Mouse (Mus musculus) cerebellum, adult 2 months (tissue): ENCODE measurements around the gene Xpo5.

Experiments used
- CTCF ChIP-seq: fragments of 200-500 bp; IDR thresholded peaks from 2 replicates; pipeline ENCODE4 v1.5.1; 2011; ENCODE audit warnings: low read depth, mild to moderate bottlenecking, control low read depth, low read length, moderate library complexity, borderline replicate concordance; ENCODE audit not compliant: insufficient read depth
- POLR2A ChIP-seq: fragments of 200-500 bp; IDR thresholded peaks from 2 replicates; pipeline ENCODE4 v1.6.1; 2011; ENCODE audit warnings: low read length, control low read depth, borderline replicate concordance; ENCODE audit not compliant: insufficient read depth

DNA sequence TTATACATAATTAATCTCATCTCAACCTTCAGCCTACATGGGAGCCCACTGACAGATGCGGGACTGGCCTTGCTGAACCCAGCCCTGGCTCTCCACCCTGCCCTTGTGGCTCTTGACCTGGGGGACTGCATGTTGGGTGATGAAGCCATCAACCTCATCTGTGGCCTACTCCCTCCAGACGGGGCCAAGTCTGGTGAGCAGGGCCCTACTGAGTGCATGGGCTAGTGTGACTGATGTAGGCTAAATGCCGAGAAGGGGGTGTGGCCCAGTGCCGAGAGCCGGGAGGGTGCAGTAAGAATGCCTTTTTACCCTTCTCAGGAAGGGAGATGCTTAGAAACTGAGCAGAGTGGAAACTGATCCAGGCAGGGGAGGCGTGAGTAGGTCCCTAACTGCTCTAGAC is 52.6 kb downstream of the Xpo5 start:
- no peak for TF ChIP-seq POLR2A
- no peak for TF ChIP-seq CTCF
